Mouse (Mus musculus): ENCODE measurements around the gene Zmynd8. TPM values are rescaled to one million over a fixed set of nuclear protein-coding genes. Genes with fewer than 3 reads are reported as not detected.

Gene Zmynd8
- total RNA-seq, 2 experiments from 2014 or later, result 13.1 to 23.3 TPM

DNA sequence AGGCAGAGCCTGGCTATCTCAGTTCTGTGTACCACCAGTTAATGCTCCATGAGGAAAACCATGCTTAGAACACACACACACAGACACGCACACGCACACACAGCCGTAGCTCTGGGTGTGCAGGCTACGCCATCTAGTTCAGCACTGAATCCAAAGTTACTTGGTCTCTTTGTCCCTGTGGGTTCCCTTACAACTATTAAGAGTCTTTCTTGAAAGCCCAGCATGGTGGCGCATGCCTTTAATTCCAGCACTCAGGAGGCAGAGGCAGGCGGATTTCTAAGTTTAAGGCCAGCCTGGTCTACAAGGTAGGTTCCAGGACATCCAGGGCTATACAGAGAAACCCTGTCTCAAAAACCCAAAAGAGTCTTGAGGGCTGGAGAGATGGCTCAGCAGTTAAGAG lies 38.4 kb downstream of the Zmynd8 start:
- intact Hi-C loops (cut with DNase I), result no loop called here
- no peak for DNase-seq
- Histone ChIP-seq H3K4me3 (no peak overlapping the region), H3K27ac (peak overlapping the region; percentile 93)
- no peak for TF ChIP-seq CTCF (IDR thresholded peaks at IDR 0.05)

DNA sequence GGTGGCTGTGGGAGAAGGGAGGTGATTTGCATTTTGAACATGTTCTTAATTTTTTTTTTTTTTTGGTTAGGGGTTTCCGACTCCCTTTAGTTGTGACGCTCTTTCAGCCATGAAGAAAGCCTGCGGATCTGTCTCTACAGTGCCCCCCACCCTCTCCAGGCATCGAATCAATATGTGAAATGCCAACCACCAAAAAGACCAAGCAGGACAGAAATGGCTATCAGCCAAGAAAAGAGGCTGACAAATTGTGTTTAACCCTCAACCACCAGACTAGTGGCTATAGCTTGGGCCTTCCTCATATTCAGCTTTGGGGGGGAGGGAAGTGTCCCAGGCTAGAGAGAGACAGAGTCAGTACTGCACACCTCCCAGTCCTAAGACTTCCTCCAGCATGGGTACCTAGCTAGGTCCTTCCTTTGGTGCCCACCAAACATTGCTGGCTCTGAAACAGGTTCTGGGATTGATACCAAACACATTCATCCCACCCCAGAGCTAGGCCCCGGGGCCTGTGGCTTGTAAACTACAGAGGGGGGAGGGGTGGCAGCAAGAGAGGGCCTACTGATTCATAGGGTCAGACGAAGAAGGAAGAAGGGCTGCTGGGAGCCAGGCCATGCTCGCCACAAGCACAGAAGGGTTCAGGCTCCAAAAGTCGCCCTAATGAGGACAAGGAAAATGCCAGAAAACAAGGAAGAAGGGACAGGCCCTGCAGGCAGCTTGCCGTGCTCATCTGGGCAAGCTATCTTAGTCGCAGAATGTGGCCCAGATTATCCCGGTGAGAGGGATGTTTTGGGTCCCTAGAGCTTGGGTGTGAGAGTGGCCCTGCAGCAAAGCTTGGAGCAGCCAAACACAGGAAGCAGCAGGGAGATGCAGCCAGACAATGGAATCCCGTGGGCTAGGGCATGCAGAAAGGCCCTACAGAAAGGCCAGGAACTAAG lies 40.1 kb downstream of the Zmynd8 start:
- H3K4me3 ChIP-seq, result peak overlapping the region; percentile 68
- intact Hi-C loops (cut with DNase I), result loop anchor here (2.0 to 5.0 kb wide), 2 partner anchors 16 to 384 kb away; no protein-coding TSS in a partner anchor
- DNase-seq, result peak; percentile 73
- no peak for TF ChIP-seq CTCF (IDR thresholded peaks at IDR 0.05)
- peak overlapping the region; percentile 93 for H3K27ac ChIP-seq

DNA sequence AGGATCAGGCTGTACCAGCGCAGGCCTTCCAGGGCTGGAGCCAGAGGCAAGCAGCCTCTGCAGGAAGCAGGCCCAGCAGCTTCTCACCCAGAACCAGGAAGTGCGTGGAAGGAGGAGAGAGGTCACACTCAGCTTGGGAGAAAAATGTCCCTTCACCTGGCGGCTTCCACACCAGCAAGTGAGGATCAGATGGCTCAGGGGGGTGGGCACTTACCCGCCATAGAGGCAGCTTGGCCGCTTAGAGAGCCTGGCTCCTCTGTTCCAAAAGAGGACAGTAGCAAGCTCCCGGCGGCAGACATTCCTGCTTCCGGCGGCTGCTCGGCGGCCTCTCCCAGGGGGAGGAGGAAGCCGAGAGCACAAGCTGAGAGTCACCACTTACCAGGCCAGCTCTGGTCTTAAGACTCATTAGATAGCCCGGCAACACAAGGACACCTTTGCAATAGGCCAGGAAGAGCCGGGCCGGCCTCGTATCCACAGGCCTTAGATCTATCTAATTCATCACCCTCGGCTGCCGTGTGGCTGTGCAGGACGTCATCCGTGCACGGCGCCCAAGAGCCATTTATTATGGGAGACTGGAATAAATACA lies 40.9 kb downstream of the Zmynd8 start:
- Histone ChIP-seq H3K4me3 (peak overlapping the region; percentile 68), H3K27ac (peak overlapping the region; percentile 93)
- peak; percentile 74 for DNase-seq
- intact Hi-C loops (cut with DNase I), result loop anchor here (2.0 to 5.0 kb wide), 2 partner anchors 17 to 384 kb away; no protein-coding TSS in a partner anchor
- TF ChIP-seq CTCF (IDR thresholded peaks at IDR 0.05), result no peak

DNA sequence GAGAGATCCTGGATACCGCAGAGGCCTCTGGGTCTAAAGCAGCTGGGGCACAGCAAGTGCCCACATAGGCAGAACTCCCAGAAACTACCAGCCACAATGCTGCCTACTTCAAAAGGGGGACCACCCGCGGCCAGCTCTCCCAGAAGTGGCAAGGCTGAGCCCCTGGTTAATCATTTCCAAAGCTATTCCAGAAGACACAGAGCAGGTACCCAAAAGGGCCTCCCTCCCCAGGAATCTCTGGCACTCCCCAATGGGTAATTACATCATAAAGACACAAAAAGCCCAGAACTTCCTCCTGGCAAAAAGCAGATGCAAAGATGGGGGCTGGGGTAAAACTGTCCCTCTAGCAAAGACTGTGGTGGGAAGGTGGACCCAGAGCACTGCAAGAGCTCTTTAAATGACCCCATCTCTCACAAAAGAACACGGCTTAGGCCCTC lies 41.4 kb downstream of the Zmynd8 start:
- no peak for TF ChIP-seq CTCF (IDR thresholded peaks at IDR 0.05)
- Histone ChIP-seq H3K27ac (peak overlapping the region; percentile 93), H3K4me3 (peak overlapping the region; percentile 68)
- intact Hi-C loops (cut with DNase I), result loop anchor here (5.0 kb wide), 1 partner anchor 385 kb away; no protein-coding TSS in a partner anchor
- no peak for DNase-seq

DNA sequence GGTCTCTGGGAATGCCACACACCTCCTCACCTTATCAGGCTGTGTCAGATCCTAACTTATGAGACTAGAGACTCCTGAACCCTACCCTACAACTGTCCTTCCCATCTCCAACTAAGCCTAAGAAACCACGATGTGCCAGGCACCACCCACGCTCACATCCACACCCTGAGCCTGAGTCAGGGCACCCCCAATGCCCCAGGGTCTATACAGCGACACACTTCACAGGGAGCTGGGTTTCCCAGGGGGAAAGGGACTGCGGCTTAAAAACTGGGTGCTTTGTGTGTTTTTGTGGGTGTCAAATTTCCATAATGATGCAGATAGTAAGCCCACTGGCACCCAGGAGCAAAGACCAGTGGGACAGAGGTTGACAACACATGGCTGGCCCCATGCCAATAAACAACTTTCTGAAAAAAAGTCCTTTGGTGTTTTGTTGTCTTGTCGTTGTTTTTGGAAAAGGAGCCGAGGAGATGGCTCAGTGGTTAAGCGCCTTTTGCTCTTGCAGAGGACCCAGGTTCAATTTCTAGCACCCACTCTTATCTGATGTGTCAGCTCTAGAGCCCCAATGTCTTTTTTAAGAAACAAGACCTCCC lies 42.1 kb downstream of the Zmynd8 start:
- Histone ChIP-seq H3K27ac (peak overlapping the region; percentile 93), H3K4me3 (peak overlapping the region; percentile 68)
- DNase-seq, result no peak
- TF ChIP-seq CTCF (IDR thresholded peaks at IDR 0.05), result no peak
- intact Hi-C loops (cut with DNase I), result loop anchor here (5.0 kb wide), 1 partner anchor 386 kb away; no protein-coding TSS in a partner anchor

DNA sequence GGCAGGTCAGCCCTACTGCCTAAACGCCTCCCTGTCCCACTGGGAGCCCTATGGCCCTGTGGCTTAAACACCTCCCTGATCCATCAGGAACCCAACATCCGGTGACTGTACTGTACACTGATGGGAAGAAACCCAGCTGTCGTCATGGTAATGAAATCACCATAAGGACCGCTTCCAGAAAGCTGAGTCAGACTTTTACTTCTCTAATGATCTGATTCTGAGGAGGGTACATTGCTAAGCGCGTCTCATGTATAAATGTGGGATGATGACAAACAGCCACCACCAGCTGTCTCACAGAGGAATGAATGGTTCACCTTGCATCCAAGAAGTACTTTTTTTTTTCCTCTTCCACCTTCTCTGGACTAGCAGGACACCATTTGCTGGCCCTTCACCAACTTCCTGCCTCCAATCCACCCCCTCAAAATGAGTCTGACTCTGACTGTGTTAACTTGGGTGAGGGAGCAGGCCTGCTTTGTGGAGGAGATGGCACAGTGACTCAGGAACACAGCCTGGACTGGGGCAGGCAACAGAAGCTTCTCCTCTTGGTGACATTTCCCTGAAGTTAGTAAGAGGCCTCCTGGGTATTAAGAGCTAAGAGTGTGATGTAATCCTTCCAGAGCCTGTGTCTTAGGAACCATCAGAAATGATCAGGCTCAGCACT lies 43.0 kb downstream of the Zmynd8 start:
- peak overlapping the region; percentile 93 for H3K27ac ChIP-seq
- no peak for TF ChIP-seq CTCF (IDR thresholded peaks at IDR 0.05)
- peak; percentile 62 for DNase-seq
- H3K4me3 ChIP-seq, result peak overlapping the region; percentile 34
- intact Hi-C loops (cut with DNase I), result loop anchor here (5.0 kb wide), 1 partner anchor 387 kb away; no protein-coding TSS in a partner anchor

DNA sequence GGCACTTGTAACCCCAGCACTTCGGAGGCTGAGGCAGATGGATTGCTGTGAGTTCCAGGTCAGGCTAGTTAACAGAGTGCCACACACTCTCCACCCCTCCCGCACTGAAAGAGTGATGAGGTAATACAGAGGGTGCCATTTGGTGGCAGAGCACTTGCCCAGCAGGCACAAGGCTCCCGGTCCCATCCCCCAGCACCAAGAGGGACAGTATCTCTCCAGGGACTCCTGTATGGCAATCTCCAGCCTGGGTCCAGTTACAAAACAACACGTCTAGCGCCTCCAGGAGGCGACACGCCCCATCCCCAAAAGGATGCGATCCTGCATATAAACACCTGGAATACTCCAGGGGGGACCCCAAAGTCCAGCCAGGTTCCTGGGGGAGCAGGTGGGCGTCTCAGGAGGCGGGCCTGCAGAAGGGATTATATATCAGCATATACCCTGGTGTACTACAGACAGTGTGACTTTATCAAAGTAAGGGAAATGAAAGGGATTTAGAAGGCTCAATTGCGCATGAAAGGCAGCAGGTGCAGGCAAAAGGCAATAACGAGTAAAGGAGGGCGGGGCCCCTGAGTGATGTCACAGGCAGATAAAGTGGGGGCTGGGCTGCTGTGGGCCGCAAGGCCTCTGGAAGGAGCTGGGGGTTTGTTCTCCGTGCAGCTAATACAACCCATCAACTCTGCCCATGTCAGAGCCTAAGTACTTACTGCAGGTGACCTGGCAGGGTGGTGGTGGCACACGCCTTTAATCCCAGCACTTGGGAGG lies 44.4 kb downstream of the Zmynd8 start:
- peak overlapping the region; percentile 93 for H3K27ac ChIP-seq

DNA sequence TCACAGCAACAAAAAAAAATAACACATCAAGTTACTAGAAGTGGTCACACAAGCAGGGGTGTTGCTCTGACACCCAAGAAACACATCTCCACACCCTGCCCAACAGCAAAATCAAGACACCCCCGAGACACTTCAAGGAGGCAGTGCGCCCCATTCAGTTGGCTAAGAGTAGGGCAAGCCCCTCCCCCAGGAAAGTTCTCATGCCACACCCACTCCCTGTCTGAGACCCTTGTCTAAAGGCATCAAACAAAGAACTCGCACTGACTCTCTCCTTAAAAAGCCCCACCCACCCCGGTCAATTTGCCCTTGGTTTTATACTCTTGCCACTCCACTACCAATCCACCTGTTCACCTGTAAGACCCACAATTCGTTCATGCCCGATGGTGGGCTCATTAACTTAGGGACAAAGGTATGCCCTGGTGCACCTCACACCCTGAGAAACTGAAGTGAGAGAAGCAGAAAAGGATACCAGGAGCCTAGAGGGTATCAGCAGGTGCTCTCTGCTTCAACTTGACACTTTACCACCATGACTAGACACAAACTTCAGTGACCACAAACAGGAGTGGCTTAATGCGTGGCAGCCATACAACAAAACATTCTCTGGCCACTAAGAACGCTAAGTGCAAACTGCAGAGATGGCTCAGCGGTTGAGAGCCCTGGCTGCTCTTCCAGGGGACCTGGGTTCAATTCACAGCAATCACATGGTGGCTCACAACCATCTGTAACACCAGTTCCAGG lies 45.8 kb downstream of the Zmynd8 start:
- Histone ChIP-seq H3K4me3 (no peak overlapping the region), H3K27ac (peak overlapping the region; percentile 59)
- intact Hi-C loops (cut with DNase I), result no loop called here
- no peak for DNase-seq
- TF ChIP-seq CTCF (IDR thresholded peaks at IDR 0.05), result no peak

More for the DNA sequence above, 44.4 kb downstream of the Zmynd8 start:
- TF ChIP-seq CTCF (IDR thresholded peaks at IDR 0.05), result no peak
- peak; percentile 59 for DNase-seq
- intact Hi-C loops (cut with DNase I), result no loop called here
- H3K4me3 ChIP-seq, result no peak overlapping the region

DNA sequence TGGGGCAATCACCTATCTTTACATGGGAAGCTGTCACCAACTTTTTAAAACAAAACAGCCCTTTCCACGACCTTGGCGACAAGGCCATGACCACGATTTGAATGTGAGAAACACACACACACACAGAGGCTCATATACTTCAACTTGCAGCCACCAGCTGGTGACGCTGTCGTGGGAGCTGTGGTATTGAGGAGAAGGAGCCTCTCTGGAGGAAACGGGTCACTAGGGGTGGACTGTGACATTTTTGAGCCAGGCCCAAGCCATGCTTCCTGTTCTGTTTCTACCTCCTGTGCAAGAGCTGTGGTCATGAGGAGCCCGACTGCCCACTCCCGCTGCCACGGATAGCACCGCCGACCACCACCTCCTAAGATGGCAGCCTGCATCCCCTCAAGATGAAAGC lies 46.4 kb downstream of the Zmynd8 start:
- DNase-seq, result peak; percentile 51
- intact Hi-C loops (cut with DNase I), result no loop called here
- peak overlapping the region; percentile 59 for H3K27ac ChIP-seq
- TF ChIP-seq CTCF (IDR thresholded peaks at IDR 0.05), result peak; percentile 18; the same call in 1 of the 2 replicates
- H3K4me3 ChIP-seq, result no peak overlapping the region

DNA sequence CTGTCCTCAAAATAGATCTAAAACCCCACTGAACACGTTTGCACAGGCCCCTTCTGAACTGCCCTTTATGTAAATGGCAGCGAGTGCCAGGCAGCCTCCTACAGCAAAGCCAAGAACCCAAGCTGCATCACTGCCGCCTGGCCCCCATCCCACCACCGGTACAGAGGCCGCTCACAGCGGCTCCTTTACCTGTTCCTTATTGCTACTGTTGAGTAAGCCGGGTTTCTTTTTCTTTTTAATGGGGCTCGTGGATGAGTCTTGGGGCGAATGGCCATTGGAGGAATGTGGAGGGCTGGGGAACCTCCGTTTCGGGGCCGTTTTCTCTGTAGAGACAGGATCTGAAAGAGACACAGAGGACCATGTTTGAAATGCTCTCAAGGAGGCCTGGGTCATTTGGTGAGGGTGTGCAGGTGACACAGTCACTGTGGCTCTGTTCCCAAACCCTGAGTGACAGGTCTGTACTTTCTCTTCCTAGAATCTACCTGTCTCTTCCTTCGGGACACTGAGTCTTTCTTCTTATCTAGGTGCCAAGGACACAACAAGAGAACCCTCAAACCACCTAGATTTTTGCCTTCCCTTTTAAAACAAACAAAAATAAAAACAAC lies 46.9 kb downstream of the Zmynd8 start:
- H3K27ac ChIP-seq, result peak overlapping the region; percentile 59
- no peak for TF ChIP-seq CTCF (IDR thresholded peaks at IDR 0.05)
- intact Hi-C loops (cut with DNase I), result no loop called here

More for the DNA sequence above, 46.9 kb downstream of the Zmynd8 start:
- no peak for DNase-seq
- H3K4me3 ChIP-seq, result no peak overlapping the region

All from gastrocnemius, adult 2 months (tissue).